Mouse (Mus musculus) left cerebral cortex, adult 11 months (tissue): ENCODE measurements around the gene Emid1.
A peak's percentile ranks its signal among the peaks of the same experiment; 100 is the strongest.
"Not testable (repeated sequence)": the region's sequence is repeated elsewhere in the genome, so short reads cannot be mapped to it uniquely, and the experiment has no call there.

Source experiments
- DNase-seq: peaks from one replicate; pipeline ENCODE4 v3.0.0; 2022; ENCODE audit warnings: low spot score

The Emid1 gene

GRCm38 (mm10) chr11:5103986-5104509 lies 48.0 kb downstream of the Emid1 start:
- DNase-seq, result no peak

DNA sequence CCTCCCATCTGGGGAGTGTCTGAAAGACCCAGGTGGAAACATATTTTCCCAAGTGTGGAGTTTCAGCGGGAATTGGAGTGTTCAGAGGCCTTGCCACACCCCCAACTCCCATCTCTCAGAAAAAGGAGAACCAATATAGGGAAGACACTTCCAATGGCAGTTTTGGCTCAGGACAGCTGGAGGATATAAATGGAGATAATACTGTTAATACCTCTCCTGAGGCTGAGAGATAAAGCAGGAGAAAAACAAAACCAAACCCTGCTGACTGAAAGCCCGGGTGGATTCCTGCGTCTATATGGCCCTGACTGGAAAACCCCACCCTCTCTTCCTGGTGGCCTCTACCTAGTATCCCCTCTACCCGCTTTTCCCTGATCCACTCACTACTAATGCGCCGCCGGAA lies 49.7 kb downstream of the Emid1 start:
- DNase-seq, result no peak

- DNase-seq, result no peak
Measured at GRCm38 (mm10) chr11:5101641-5102040, 50.4 kb downstream of the Emid1 start.

DNA sequence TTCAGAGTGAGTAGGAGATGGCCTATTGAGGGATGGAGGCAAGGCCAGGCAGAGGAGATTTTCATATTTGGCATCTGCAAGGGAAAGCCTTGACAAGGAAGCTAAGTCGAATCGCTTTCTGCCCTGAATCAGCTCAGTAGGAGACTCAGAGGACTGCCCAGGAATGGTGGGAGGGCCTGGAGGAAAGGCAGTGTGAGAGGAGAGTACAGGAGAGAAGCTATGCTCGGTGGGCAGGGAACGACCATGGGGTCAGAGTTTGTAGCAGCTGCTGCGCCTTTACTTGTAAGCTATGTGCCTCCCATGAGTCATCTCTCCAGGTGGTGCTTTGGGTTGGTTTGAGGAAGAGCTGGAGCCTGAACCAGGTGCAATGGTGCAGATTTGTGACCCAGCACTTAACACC lies 51.3 kb downstream of the Emid1 start:
- DNase-seq, result no peak

- DNase-seq, result no peak
Measured at GRCm38 (mm10) chr11:5100283-5100682, 51.8 kb downstream of the Emid1 start.

DNA sequence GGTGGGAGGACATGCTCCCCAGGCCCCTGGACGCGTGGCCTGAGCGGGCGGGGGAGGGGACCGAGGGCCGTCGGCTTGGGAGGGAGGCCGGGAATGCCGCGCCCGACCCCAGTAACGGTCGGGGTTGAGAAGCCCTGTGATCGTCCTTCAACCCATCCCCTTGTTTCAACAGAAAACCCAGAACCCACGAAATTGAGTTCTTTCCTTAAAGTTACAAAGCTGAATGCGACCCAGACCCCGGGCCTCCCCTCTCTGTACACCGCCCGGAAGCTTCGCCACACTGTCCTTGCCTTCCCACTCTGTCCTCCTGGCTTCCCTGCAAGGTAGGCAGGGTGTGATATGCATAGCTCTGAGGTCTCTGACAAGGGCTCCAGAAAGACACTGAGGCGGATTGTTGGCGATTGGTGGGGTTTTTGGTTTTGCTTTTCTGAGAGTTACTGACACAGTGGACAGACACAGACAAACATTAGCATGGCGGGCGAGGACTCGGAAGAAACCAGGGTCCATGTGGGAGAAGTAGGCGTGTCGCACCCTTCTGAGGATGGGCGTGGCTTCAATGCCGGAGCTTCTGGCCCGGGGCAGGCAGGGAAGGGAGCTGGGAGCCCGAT lies 52.4 kb downstream of the Emid1 start:
- DNase-seq, result peak; percentile 72

DNA sequence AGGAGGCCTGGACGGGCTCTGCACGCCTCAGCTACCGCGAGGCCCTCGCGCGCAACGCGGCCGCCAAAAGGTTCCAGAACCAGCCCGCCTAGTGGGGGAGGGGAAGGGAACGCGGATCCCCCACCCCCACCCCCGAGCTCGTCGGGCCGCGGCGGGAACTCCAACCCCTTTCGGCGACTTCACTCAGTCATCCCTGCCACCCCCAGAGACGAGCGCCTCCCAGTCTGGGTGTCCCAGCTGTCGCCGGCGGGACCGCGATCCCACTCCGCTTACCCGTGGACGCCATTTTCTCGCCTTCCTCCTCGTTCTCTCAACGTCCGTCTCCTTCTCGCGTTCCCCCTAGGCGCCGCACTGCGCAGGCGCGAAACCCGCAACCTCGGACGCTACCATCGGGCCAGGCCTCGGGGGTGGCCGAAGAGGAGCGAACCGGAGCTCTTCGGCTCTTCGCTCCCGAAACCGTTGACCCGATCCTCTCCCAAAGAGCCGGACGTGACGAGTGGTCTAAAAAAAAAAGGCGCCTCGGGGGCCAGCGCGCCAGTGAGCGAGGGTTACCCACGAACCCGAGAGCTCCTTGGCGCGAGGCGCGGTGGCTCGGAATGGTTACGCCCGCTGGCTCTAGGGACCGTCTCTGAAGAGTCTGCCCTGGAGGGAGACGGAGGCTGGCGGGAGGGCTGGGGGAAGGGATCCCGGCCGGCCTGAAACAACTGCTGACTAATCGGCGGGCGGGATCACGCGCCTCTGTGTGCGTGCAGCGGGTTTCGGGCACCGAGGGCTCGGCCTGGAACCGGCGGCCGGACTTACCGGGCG lies 53.1 kb downstream of the Emid1 start, which contains the start of the genes Rhbdd3 and Ewsr1:
Gene Rhbdd3 (plus strand): TSS at position 191 of the 807 bp plus-strand sequence.
Gene Ewsr1 (minus strand): TSS at position 531 of the 807 bp plus-strand sequence.
- DNase-seq, result peak; percentile 91

DNA sequence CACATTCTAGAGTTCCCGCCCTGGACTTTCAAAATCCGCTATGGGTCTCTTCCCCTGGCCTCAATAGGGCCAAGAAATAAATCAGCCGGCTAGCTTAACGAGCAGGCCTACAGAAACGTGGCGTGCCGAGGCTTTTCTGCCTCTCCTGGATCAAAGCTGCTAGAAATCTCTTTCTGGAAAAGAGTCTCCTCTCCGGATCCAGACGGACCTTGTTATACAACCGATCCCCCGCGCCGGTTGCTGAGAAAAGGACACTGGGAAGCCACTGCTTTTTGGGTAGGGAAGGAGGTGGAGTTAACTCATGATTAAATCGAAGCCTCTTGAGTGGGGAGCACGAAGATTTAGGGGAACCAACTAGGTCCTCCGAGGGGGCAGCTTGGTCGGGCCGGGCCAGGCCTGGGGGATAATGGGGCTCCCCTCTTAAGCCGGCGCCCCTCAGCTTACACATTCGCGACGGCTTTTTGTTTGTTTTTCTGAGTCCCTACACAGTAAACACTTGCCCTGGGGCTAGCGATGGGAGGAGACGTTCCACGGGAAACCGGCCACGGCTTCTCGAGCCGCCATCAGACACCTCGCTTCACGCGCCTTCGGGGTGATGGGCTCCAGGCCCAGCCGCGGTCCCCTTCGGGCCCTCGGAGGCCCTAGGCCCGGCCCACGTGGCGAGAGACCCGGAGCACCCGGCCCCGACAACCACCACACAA lies 53.9 kb downstream of the Emid1 start:
- DNase-seq, result no peak

DNA sequence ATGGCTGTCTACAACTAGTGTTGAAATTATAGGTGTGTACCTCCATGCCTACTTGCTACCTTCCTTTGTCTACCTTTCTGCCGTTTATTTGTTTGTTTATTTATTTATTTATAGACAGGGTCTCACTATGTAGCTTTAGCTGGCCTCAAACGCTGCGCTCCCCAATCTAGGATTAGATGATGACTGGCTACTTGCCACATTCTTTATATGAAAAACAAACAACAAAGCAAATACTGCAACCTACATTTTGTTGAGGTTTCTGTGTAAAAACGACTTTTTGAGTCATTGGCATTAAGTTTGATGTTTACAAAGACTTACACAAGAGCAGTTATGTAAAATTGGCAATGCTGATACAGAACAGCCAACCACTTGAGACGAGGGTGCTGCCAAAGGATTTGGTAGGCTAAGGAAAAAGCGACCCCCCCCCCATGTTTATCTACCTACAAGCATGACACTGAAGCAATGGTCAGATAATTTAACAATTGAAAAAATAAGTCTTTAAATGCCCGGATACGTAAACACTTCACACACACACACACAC lies 55.5 kb downstream of the Emid1 start:
- DNase-seq, result no peak

DNA sequence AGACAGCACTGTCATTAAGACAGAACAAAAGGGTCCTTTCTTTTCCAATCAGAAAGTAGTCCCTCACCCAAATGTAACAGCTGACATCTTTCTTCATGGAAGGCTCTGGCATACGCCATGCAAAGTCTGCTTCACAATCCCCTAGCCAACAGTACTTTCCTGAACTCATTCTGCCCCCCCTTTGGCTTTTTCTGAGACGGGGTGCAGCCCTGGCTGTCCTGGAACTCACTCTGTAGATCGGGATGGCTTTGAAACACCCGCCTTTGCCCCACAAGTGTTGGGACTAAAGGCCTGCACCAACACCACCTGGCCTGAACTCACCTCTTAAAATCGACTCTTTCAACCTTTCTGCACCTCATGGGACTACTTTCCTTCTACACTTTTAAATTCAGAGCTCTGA lies 56.2 kb downstream of the Emid1 start:
- no peak for DNase-seq

DNA sequence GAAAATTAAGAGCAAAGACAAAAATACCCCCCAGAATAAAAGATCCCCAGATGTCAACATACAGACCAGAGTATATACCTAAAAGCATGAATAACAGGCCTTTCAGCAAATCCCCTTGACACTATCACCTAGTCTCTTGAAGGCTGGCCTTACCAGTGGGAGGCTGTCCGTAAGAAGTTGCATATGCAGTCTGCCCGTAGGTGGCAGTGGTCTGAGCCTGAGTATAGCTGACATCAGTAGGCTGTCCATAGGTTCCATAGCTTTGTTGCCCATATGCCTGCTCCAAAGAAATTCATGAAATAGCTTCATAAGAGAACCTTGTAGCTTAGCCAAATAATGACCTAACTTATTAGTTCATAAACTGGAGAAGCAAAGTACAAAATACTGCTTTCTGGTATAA lies 60.4 kb downstream of the Emid1 start:
- DNase-seq, result no peak

- no peak for DNase-seq
Measured at GRCm38 (mm10) chr11:5089147-5089546, 62.9 kb downstream of the Emid1 start.

- DNase-seq, result not testable (repeated sequence)
Measured at GRCm38 (mm10) chr11:5076843-5077242, 75.2 kb downstream of the Emid1 start.

DNA sequence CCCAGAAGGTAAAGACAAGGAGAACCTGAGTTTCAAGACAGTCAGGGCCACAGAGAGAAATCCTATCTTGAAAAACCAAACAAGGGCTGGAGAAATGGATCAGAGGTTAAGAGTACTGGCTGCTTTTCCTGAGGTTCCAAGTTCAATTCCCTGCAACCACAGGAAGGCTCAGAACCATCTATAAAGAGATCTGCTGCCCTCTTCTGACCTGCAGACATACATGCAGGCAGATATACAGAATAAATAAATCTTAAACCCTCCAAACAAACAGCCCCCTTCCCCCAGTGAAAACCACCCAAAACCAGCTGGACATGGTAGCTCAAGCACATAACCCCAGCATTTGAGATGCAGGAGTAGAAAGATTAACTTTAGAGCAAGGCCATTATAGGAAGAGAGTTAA lies 76.3 kb downstream of the Emid1 start:
- DNase-seq, result no peak

- no peak for DNase-seq
Measured at GRCm38 (mm10) chr11:5074882-5075281, 77.2 kb downstream of the Emid1 start.

DNA sequence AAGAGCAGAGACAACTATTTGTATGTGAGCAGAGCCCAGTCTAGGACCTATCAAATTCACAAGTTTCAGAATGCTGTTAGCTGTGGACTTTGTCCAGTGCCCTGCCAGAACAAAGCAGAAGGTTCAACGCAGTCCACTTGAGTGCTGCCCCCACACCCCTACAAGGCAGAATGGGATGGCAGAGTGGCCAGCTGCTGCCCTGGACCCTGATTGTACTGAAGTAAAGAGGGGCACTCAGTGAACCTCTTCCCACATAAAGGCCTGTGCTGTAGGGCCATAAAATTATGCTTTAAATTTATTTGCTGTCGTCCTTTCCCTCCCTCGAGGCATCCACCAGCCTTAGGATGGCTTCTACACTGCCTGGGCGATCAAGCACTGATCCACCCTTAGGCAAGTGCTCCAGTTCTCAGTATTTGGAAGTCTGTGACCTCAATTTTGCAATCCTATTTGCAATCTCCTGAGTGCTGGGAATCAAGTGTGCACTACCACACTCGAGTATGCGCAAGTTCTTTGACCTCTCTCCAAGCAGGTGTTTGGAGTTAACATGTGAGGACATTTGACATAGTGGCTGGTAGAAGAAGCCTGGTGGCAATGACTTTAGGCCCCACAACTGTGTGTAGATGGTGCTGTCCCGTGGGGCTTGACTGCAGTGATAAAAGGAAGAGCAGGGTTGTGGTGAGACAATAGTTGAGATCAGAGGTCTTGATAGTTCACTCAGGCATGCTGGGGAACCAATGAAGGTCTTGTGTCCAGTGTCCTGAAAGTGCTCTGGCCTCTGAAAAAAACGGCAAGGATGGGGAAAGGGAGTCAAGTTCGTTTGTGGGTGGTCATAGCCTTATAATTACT lies 83.7 kb downstream of the Emid1 start:
- DNase-seq, result no peak

GRCm38 (mm10) chr11:5067063-5067462 lies 85.0 kb downstream of the Emid1 start:
- no peak for DNase-seq

DNA sequence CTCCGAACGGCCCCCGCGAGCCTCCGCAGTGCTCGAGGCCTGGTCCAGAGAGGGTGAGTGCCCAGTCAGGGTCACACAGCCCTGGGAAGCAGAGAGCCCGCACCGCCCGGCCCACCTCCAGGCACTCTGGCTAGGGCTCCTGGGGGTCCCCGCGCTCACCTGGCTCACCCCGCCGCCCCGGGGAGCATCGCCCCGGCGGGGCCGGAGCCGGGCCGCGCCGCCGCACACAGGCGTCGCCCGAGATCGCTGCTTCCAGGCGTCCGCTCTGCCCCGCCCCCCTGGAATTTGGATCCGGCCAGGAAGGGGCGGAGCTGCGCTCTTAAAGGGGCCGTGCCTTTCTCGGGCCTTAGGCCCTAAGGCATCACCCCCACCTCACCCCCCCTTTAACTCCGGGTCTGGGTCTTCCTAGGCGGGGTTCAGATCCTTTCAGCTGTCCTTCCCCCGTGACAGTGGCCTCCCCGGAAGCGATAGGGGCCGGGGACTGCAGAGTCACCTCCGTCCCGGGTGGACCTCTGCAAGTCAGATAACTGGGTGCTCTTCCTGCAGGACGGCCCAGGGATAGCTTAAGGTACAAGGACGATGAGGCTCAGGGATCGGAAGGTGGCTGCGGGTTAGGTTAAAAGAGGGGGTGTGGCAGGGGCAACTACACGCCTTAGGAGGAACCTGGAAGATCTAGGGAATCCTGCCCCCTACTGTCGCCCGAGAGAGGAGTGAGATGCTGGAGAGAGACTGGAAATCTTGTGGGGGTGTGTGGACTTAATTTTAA lies 86.8 kb downstream of the Emid1 start, which contains the start of gene Gas2l1:
Gene Gas2l1 (minus strand): TSS at position 272 of the 766 bp plus-strand sequence.
- DNase-seq, result no peak

DNA sequence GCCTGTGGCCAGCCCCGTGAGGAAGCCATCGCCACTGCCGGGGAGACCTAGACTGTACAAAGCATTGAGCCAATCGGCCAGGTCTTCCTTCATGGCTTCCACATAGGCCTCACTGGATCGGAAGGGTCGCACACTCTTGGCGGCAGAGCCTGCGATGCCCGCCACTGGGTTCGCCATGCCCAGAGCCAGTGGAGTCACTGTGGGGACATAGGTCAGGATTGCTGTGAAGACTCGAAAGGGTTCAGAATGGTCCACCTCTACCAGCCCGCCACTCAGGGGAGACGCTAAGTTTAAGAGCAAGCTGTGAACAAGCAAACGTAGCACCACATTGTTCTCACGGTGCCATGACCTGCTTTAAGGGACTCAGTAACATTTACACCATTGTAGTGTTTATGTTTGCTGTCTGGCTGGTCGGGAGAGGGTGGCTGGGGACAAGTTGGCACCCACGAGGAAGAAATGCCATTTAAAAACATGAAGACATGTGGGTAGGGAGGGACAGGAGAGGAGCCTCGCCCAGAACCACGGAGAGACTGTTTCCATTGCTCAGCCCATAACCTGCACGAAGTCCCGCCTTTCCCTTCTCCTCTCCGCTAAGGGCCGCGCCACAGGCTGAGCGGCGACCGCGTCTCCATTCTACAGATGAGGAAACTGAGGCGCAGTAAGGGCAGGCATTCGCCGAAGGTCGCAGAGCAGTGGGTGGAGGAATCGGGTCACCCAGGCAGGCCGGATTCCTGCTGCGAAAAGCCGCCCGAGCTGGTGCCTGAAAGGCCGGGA lies 87.6 kb downstream of the Emid1 start:
- DNase-seq, result no peak
